9 mouse cellular contexts compared by ENCODE assay signal in genomic region chr13:6836351-6837074, GRCm38 (mm10).
DNase-seq lines count a peak whose midpoint lies in the region; ATAC-seq and TF ChIP-seq lines count a peak whose summit lies in the region.
"Had no signal": no experiment of that assay in that cellular context is flagged by ENCODE, and none has a peak within 500 bp of the region (broad histone marks: within the 10 kb centered on the region; RNA-seq: fewer than 3 reads in every experiment).

No protein-coding gene starts in this region.

- peak; percentile 2 for DNase-seq in 3134 (ENCODE audit: extremely low read depth, insufficient read length, low spot score)
- DNase-seq in MEL (ENCODE audit: low read depth, low spot score), result peak; percentile 73
- peak; percentile 6 for DNase-seq in cerebellum, adult 9-11 months
- DNase-seq in frontal cortex, postnatal 25 days (ENCODE audit: low spot score in 2 of 2), result peak; percentile 25 to 50
- DNase-seq in kidney, postnatal 4 days, result peak; percentile 66 to 71
- peak; percentile 81 for DNase-seq in lung, embryonic 14.5 days
- DNase-seq in ovary, postnatal 14 days (ENCODE audit: low spot score), result peak; percentile 34

- TF ChIP-seq RAD21 in MEL (IDR thresholded peaks at IDR 0.05; ENCODE audit: low read depth, low read length), result peak; percentile 98

- TF ChIP-seq EP300 in MEL (IDR thresholded peaks at IDR 0.05; ENCODE audit: low read depth in 1 of 2, low read length in 2 of 2), result no peak

- no peak overlapping the region for H3K9ac ChIP-seq in MEL (ENCODE audit: control insufficient read depth, low read depth, low read length, poor library complexity, severe bottlenecking)
- H3K9ac ChIP-seq in lung, embryonic 14.5 days, result no peak overlapping the region
- H3K9ac ChIP-seq: liver, embryonic 15.5 days had no signal

- ATAC-seq in lung, embryonic 14.5 days (ENCODE audit: insufficient read depth), result peak; percentile 84
- no peak for ATAC-seq in inflammation-experienced regulatory T-cells, adult 6 months

- no peak overlapping the region for H3K27ac ChIP-seq in MEL (ENCODE audit: control insufficient read depth, low read depth, low read length)
- no peak overlapping the region for H3K27ac ChIP-seq in lung, embryonic 14.5 days (ENCODE audit: low read depth)
- H3K27ac ChIP-seq: liver, embryonic 15.5 days had no signal

- no peaks in the 10 kb centered on the region for H3K9me3 ChIP-seq in MEL (replicated peaks; ENCODE audit: insufficient read depth, low read length)
- H3K9me3 ChIP-seq in lung, embryonic 14.5 days (ENCODE audit: low read depth, low read length), result no peaks in the 10 kb centered on the region
- H3K9me3 ChIP-seq: liver, embryonic 15.5 days had no signal

- H3K4me1 ChIP-seq in MEL (ENCODE audit: control insufficient read depth in 1 of 2, insufficient read depth in 2 of 2, low read length in 2 of 2), result no peaks in the 10 kb centered on the region
- H3K4me1 ChIP-seq in lung, embryonic 14.5 days (ENCODE audit: insufficient read depth), result no peaks in the 10 kb centered on the region
- H3K4me1 ChIP-seq: liver, embryonic 15.5 days had no signal

- H3K79me2 ChIP-seq in MEL (ENCODE audit: control insufficient read depth, insufficient read depth, low read length, poor library complexity), result no peaks in the 10 kb centered on the region

- no peaks in the 10 kb centered on the region for H3K36me3 ChIP-seq in MEL (ENCODE audit: control insufficient read depth in 1 of 2, insufficient read depth in 2 of 2, low read length in 2 of 2)
- H3K36me3 ChIP-seq in lung, embryonic 14.5 days (ENCODE audit: insufficient read depth), result no peaks in the 10 kb centered on the region
- H3K36me3 ChIP-seq: liver, embryonic 15.5 days had no signal

- H3K4me3 ChIP-seq in MEL (ENCODE audit: control insufficient read depth in 1 of 2, insufficient read depth in 1 of 2, low read depth in 2 of 2, low read length in 2 of 2), result no peak overlapping the region
- H3K4me3 ChIP-seq in lung, embryonic 14.5 days (ENCODE audit: low read depth, low read length), result no peak overlapping the region
- H3K4me3 ChIP-seq: liver, embryonic 15.5 days had no signal

- TF ChIP-seq POLR2A in MEL (IDR thresholded peaks at IDR 0.05; ENCODE audit: control insufficient read depth in 1 of 2, insufficient read depth in 1 of 2, low read depth in 1 of 2, low read length in 2 of 2, poor library complexity in 1 of 2), result no peak

- no peaks in the 10 kb centered on the region for H3K27me3 ChIP-seq in MEL (ENCODE audit: control insufficient read depth in 1 of 2, insufficient read depth in 2 of 2, low read length in 2 of 2)
- H3K27me3 ChIP-seq in lung, embryonic 14.5 days (ENCODE audit: insufficient read depth, low read length), result no peaks in the 10 kb centered on the region
- H3K27me3 ChIP-seq: liver, embryonic 15.5 days had no signal

- no peak overlapping the region for H3K4me2 ChIP-seq in lung, embryonic 14.5 days
- H3K4me2 ChIP-seq: liver, embryonic 15.5 days had no signal

- peak; percentile 73 to 84 (median 76) for TF ChIP-seq CTCF in MEL (IDR thresholded peaks at IDR 0.05 in 2 of 3, conservative IDR thresholded peaks at IDR 0.05 in 1 of 3; ENCODE audit: control insufficient read depth in 1 of 3, insufficient read depth in 1 of 3, low read depth in 2 of 3, low read length in 3 of 3, poor library complexity in 1 of 3, severe bottlenecking in 1 of 3)
- peak; percentile 83 for TF ChIP-seq CTCF in lung, embryonic 14.5 days (IDR thresholded peaks at IDR 0.05; ENCODE audit: low read depth)

- WGBS in lung, embryonic 14.5 days, result 34% methylated on average over 6 of the region's 6 CpGs

TF ChIP-seq in MEL, 35 proteins besides CTCF, POLR2A, EP300 and RAD21:
- TF ChIP-seq NELFE (IDR thresholded peaks at IDR 0.05; ENCODE audit: low read depth, low read length) (no peak), MAX (IDR thresholded peaks at IDR 0.05; ENCODE audit: low read length) (0 out of 2 replicates have a peak, but pooled peaks have one; percentile 42), TBP (IDR thresholded peaks at IDR 0.05; ENCODE audit: low read depth, low read length) (0 out of 2 replicates have a peak, but pooled peaks have one; percentile 20), MYC (IDR thresholded peaks at IDR 0.05; ENCODE audit: low read depth, low read length) (0 out of 2 replicates have a peak, but pooled peaks have one; percentile 30), SMC3 (IDR thresholded peaks at IDR 0.05; ENCODE audit: low read depth, low read length) (peak; percentile 92), ZC3H11A (IDR thresholded peaks at IDR 0.05; ENCODE audit: low read depth, low read length) (peak; percentile 89), USF2 (IDR thresholded peaks at IDR 0.05; ENCODE audit: borderline replicate concordance in 1 of 2, insufficient read depth in 1 of 2, low read depth in 1 of 2, low read length in 2 of 2) (no peak), ZKSCAN1 (IDR thresholded peaks at IDR 0.05; ENCODE audit: low read depth, low read length) (no peak)

Comparison
In these comparisons a context has a peak if more than half of its experiments do, and no peak if none do; other contexts are left out.
1. DNase-seq: peak in every context shown above with its lines; median percentile 81 in lung, embryonic 14.5 days; 73 in MEL; 68 in kidney, postnatal 4 days; 38 in frontal cortex, postnatal 25 days; 34 in ovary, postnatal 14 days; 6 in cerebellum, adult 9-11 months; 2 in 3134.